Mouse (Mus musculus) adrenal gland, adult 18-20 months (tissue): ENCODE results near the gene Edc4. TPM values are rescaled to one million over a fixed set of nuclear protein-coding genes. Genes with fewer than 3 reads are reported as not detected.

Source experiments
- DNase-seq, 2 experiments: peaks; one replicate each; pipeline ENCODE4 v3.0.0; 2021 to 2022; ENCODE audit warnings: low spot score in 2 of 2
- total RNA-seq, 2 experiments: library from RNA; stranded (reverse); gene quantifications; 1 replicate in 1 of 2; 2 replicates in 1 of 2; pipeline ENCODE4 v1.2.3; 2021

Edc4 gene
- total RNA-seq, 2 experiments from 2014 or later = 35.0 to 36.7 TPM

- DNase-seq = peak; percentile 51 to 53
Observed at GRCm38 (mm10) chr8:105937496-105938305, 57.0 kb downstream of the Edc4 start.

GRCm38 (mm10) chr8:105938306-105938669 lies 57.6 kb downstream of the Edc4 start, which contains the start of gene Psmb10:
Gene Psmb10, minus strand, starts transcription at chr8:105938444.
- peak; percentile 35 to 37 for DNase-seq

DNA sequence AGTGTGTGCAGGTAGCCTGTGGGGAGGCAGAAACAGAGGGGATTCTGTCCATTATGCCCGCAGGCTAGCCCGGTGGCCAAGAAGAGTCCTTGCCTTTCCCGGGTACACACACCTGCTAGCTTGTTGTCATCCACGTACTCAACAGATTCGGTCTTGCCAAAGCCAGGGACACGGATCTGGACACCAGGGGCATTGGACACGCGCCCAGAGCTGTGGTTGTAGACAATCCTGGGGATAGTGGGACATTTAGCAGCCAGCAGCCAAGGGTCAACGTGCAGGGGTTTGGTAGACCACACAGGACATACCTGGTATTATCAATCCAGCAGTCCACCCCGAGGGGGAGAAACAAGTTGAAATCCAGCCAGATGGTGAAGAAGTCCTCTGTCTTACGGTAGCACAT lies 61.3 kb downstream of the Edc4 start:
- DNase-seq = peak in 1 of 2 experiments; percentile 22

DNA sequence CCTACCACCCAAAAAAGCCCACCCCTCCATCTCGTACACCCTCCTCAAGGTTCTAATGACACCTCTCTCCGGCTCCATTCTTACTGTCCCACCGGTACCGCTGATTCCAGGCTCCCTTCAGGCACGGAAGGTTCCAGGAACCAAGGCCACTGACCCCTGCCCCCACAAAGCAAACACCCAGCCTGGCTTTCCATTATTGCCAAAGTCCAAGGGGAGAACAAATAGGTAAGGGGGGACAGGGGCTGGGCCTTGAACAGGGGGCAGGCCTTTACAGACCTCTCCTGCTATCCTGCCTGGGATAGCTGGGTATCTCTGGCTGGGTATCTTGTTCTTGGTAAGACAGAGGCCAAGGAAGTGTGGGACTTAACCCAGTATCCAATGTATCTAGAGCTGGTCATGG lies 61.9 kb downstream of the Edc4 start:
- no peak for DNase-seq

GRCm38 (mm10) chr8:105943321-105943739 lies 62.6 kb downstream of the Edc4 start, which contains the start of gene Lcat:
Gene Lcat, minus strand, starts transcription at chr8:105943382.
- no peak for DNase-seq

Other genes starting within 250 kb of the Edc4 start
- gene Ctcf, start 244.3 kb upstream of the Edc4 start, total RNA-seq = 10 to 100 TPM; 54.2 to 55.2 TPM
- gene Agrp, start 243.5 kb upstream of the Edc4 start, total RNA-seq = 1 to 10 TPM; 3.3 to 5.3 TPM
- 1 to 10 TPM; 2.0 to 2.9 TPM for gene Carmil2, start 194.6 kb upstream of the Edc4 start, total RNA-seq
- 10 to 100 TPM; 21.1 to 23.9 TPM for gene Acd, start 179.8 kb upstream of the Edc4 start, total RNA-seq
- 10 to 100 TPM in 1 of 2 experiments, 1 to 10 TPM in 1; 7.5 to 14.2 TPM for gene Pard6a, start 179.7 kb upstream of the Edc4 start, total RNA-seq
- gene 4933405L10Rik, start 173.2 kb upstream of the Edc4 start, total RNA-seq = not detected
- 1 to 10 TPM; 3.0 to 3.5 TPM for gene Enkd1, start 172.7 kb upstream of the Edc4 start, total RNA-seq
- 10 to 100 TPM in 1 of 2 experiments, 1 to 10 TPM in 1; 7.4 to 10.1 TPM for gene Gfod2, start 122.2 kb upstream of the Edc4 start, total RNA-seq
- gene Ranbp10, start 53.5 kb upstream of the Edc4 start, total RNA-seq = 10 to 100 TPM; 20.1 to 24.7 TPM
- not detected for gene Tsnaxip1, start 53.1 kb upstream of the Edc4 start, total RNA-seq
- 1 to 10 TPM; 5.9 to 6.5 TPM for gene Cenpt, start 27.6 kb upstream of the Edc4 start, total RNA-seq
- 10 to 100 TPM; 35.7 to 38.6 TPM for gene Thap11, start 25.7 kb upstream of the Edc4 start, total RNA-seq
- gene Nutf2, start 20.3 kb upstream of the Edc4 start, total RNA-seq = 10 to 100 TPM; 43.9 to 46.2 TPM
- 1 to 10 TPM; 1.3 to 1.6 TPM for gene Nrn1l, start 12.7 kb downstream of the Edc4 start, total RNA-seq
- gene Pskh1, start 19.6 kb downstream of the Edc4 start, total RNA-seq = 10 to 100 TPM; 25.8 to 30.0 TPM
- under 1 TPM in 1 of 2 experiments, not detected in 1; 0.93 TPM for gene Ctrl, start 53.0 kb downstream of the Edc4 start, total RNA-seq
- 10 to 100 TPM; 78.7 to 84.1 TPM for gene Psmb10, start 57.6 kb downstream of the Edc4 start, total RNA-seq
- 1 to 10 TPM in 1 of 2 experiments, under 1 TPM in 1; 0.51 to 1.8 TPM for gene Lcat, start 62.5 kb downstream of the Edc4 start, total RNA-seq
- gene Slc12a4, start 85.2 kb downstream of the Edc4 start, total RNA-seq = 10 to 100 TPM; 45.4 to 56.9 TPM
- gene Dpep3, start 98.5 kb downstream of the Edc4 start, total RNA-seq = not detected
- 10 to 100 TPM; 14.2 to 21.2 TPM for gene Dus2, start 110.5 kb downstream of the Edc4 start, total RNA-seq
- gene Dpep2nb, start 125.1 kb downstream of the Edc4 start, total RNA-seq = not detected
- gene Ddx28, start 131.0 kb downstream of the Edc4 start, total RNA-seq = 10 to 100 TPM; 16.4 to 16.9 TPM
- gene Nfatc3, start 178.0 kb downstream of the Edc4 start, total RNA-seq = 10 to 100 TPM; 34.5 to 50.9 TPM